Mouse (Mus musculus) hindbrain, embryonic 14.5 days (tissue): ENCODE measurements around the gene Tarsl2. TPM values are rescaled to one million over a fixed set of nuclear protein-coding genes. Genes with fewer than 3 reads are reported as not detected.

Source experiments
- polyA plus RNA-seq: library from polyadenylated mRNA; unstranded; fragments of >200 nt; fragmentation: Nextera tagmentation; extraction: Ambion mirVana; gene quantifications from 2 replicates; pipeline ENCODE4 v1.2.1, GENCODE M21; 2014

Tarsl2 gene
- polyA plus RNA-seq, 1 experiment from 2014 or later: 23.7 TPM

Other genes starting within 250 kb of the Tarsl2 start
- gene Tjp1, start 117.1 kb upstream of the Tarsl2 start, polyA plus RNA-seq: 30.4 and 33.2 TPM in 2 replicates
- gene Tm2d3, start 46.3 kb downstream of the Tarsl2 start, polyA plus RNA-seq: 85.5 and 94.0 TPM in 2 replicates
- 1.2 and 1.9 TPM in 2 replicates for gene Pcsk6, start 216.8 kb downstream of the Tarsl2 start, polyA plus RNA-seq